Mouse (Mus musculus): ENCODE data around the gene Cacna1c. TPM values are rescaled to one million over a fixed set of nuclear protein-coding genes. Genes with fewer than 3 reads are reported as not detected.

The Cacna1c gene
- polyA plus RNA-seq, 1 experiment from 2014 or later, result 4.8 TPM

GRCm38 (mm10) chr6:118952377-118952776, 243.8 kb downstream of the Cacna1c start:
- peaks cover 18% of the 10 kb centered on the region for H3K4me1 ChIP-seq (ENCODE audit: insufficient read depth, low read depth, low read length)
- H3K4me3 ChIP-seq (ENCODE audit: low read depth, low read length), result no peak overlapping the region
- H3K27me3 ChIP-seq (replicated peaks; ENCODE audit: insufficient read depth, low read length), result no peaks in the 10 kb centered on the region
- TF ChIP-seq CTCF (IDR thresholded peaks at IDR 0.05) (no peak), EP300 (IDR thresholded peaks at IDR 0.05) (no peak)
- ATAC-seq (no peak), DNase-seq (ENCODE audit: low spot score) (no peak)
- H3K4me2 ChIP-seq (replicated peaks; ENCODE audit: low read depth, low read length), result no peak overlapping the region
- 81% methylated on average over 9 of the region's 9 CpGs for WGBS
- H3K9me3 ChIP-seq (ENCODE audit: low read length), result no peaks in the 10 kb centered on the region
- no peak overlapping the region for H3K27ac ChIP-seq (ENCODE audit: low read length)
- H3K9ac ChIP-seq (replicated peaks; ENCODE audit: low read depth), result no peak overlapping the region
- no peaks in the 10 kb centered on the region for H3K36me3 ChIP-seq (ENCODE audit: insufficient read depth, low read length)

GRCm38 (mm10) chr6:118950190-118950589, 246.0 kb downstream of the Cacna1c start:
- TF ChIP-seq EP300 (IDR thresholded peaks at IDR 0.05) (no peak), CTCF (IDR thresholded peaks at IDR 0.05) (no peak)
- ATAC-seq, result no peak
- H3K27ac ChIP-seq (ENCODE audit: low read length), result no peak overlapping the region

GRCm38 (mm10) chr6:118947286-118947685, 248.9 kb downstream of the Cacna1c start:
- no peak overlapping the region for H3K9ac ChIP-seq (replicated peaks; ENCODE audit: low read depth)
- DNase-seq (ENCODE audit: low spot score) (no peak), ATAC-seq (no peak)
- H3K36me3 ChIP-seq (ENCODE audit: insufficient read depth, low read length), result no peaks in the 10 kb centered on the region
- H3K9me3 ChIP-seq (ENCODE audit: low read length), result no peaks in the 10 kb centered on the region
- WGBS, result 65% methylated on average over 8 of the region's 8 CpGs
- no peak overlapping the region for H3K4me2 ChIP-seq (replicated peaks; ENCODE audit: low read depth, low read length)
- 0 out of 2 replicates have a peak overlapping the region, but pooled peaks have one; percentile 7 for H3K27ac ChIP-seq (ENCODE audit: low read length)
- peaks cover 17% of the 10 kb centered on the region for H3K4me1 ChIP-seq (ENCODE audit: insufficient read depth, low read depth, low read length)
- H3K27me3 ChIP-seq (replicated peaks; ENCODE audit: insufficient read depth, low read length), result no peaks in the 10 kb centered on the region
- no peak overlapping the region for H3K4me3 ChIP-seq (ENCODE audit: low read depth, low read length)
- no peak for TF ChIP-seq EP300 (IDR thresholded peaks at IDR 0.05)
- no peak for TF ChIP-seq CTCF (IDR thresholded peaks at IDR 0.05)

More at GRCm38 (mm10) chr6:118950190-118950589, 246.0 kb downstream of the Cacna1c start:
- 40% methylated on average over 13 of the region's 13 CpGs for WGBS
- no peak overlapping the region for H3K4me2 ChIP-seq (replicated peaks; ENCODE audit: low read depth, low read length)
- H3K9me3 ChIP-seq (ENCODE audit: low read length), result no peaks in the 10 kb centered on the region
- H3K4me3 ChIP-seq (ENCODE audit: low read depth, low read length), result no peak overlapping the region
- H3K36me3 ChIP-seq (ENCODE audit: insufficient read depth, low read length), result no peaks in the 10 kb centered on the region
- H3K27me3 ChIP-seq (replicated peaks; ENCODE audit: insufficient read depth, low read length), result no peaks in the 10 kb centered on the region
- H3K4me1 ChIP-seq (ENCODE audit: insufficient read depth, low read depth, low read length), result peaks cover 20% of the 10 kb centered on the region
- no peak for DNase-seq (ENCODE audit: low spot score)
- H3K9ac ChIP-seq (replicated peaks; ENCODE audit: low read depth), result no peak overlapping the region

GRCm38 (mm10) chr6:118946660-118947059, 249.6 kb downstream of the Cacna1c start:
- Histone ChIP-seq H3K27ac (ENCODE audit: low read length) (peak overlapping the region; percentile 43; the same call in 1 of the 2 replicates), H3K4me3 (ENCODE audit: low read depth, low read length) (no peak overlapping the region), H3K4me1 (ENCODE audit: insufficient read depth, low read depth, low read length) (peaks cover 17% of the 10 kb centered on the region), H3K36me3 (ENCODE audit: insufficient read depth, low read length) (no peaks in the 10 kb centered on the region), H3K27me3 (replicated peaks; ENCODE audit: insufficient read depth, low read length) (no peaks in the 10 kb centered on the region), H3K9ac (replicated peaks; ENCODE audit: low read depth) (no peak overlapping the region), H3K4me2 (replicated peaks; ENCODE audit: low read depth, low read length) (no peak overlapping the region), H3K9me3 (ENCODE audit: low read length) (no peaks in the 10 kb centered on the region)
- DNase-seq (ENCODE audit: low spot score) (peak; percentile 78), ATAC-seq (peak; percentile 83)
- 49% methylated on average over 6 of the region's 6 CpGs for WGBS
- peak; percentile 51 for TF ChIP-seq EP300 (IDR thresholded peaks at IDR 0.05)
- TF ChIP-seq CTCF (IDR thresholded peaks at IDR 0.05), result peak; percentile 39; the same call in 1 of the 2 replicates

GRCm38 (mm10) chr6:118944093-118944492, 252.1 kb downstream of the Cacna1c start:
- TF ChIP-seq EP300 (IDR thresholded peaks at IDR 0.05) (no peak), CTCF (IDR thresholded peaks at IDR 0.05) (no peak)
- ATAC-seq, result no peak

GRCm38 (mm10) chr6:118941816-118942215, 254.4 kb downstream of the Cacna1c start:
- no peak overlapping the region for H3K9ac ChIP-seq (replicated peaks; ENCODE audit: low read depth)
- no peaks in the 10 kb centered on the region for H3K27me3 ChIP-seq (replicated peaks; ENCODE audit: insufficient read depth, low read length)
- H3K27ac ChIP-seq (ENCODE audit: low read length), result no peak overlapping the region
- no peak for DNase-seq (ENCODE audit: low spot score)
- no peaks in the 10 kb centered on the region for H3K9me3 ChIP-seq (ENCODE audit: low read length)
- TF ChIP-seq EP300 (IDR thresholded peaks at IDR 0.05) (no peak), CTCF (IDR thresholded peaks at IDR 0.05) (no peak)
- no peak overlapping the region for H3K4me3 ChIP-seq (ENCODE audit: low read depth, low read length)
- no peaks in the 10 kb centered on the region for H3K36me3 ChIP-seq (ENCODE audit: insufficient read depth, low read length)
- H3K4me2 ChIP-seq (replicated peaks; ENCODE audit: low read depth, low read length), result no peak overlapping the region
- 96% methylated on average over 4 of the region's 4 CpGs for WGBS
- no peak for ATAC-seq
- H3K4me1 ChIP-seq (ENCODE audit: insufficient read depth, low read depth, low read length), result peaks cover 4% of the 10 kb centered on the region; the same call in 1 of the 2 replicates

More at GRCm38 (mm10) chr6:118944093-118944492, 252.1 kb downstream of the Cacna1c start:
- no peak overlapping the region for H3K27ac ChIP-seq (ENCODE audit: low read length)
- no peak overlapping the region for H3K4me2 ChIP-seq (replicated peaks; ENCODE audit: low read depth, low read length)
- H3K4me3 ChIP-seq (ENCODE audit: low read depth, low read length), result no peak overlapping the region
- no peak for DNase-seq (ENCODE audit: low spot score)
- WGBS, result 89% methylated on average over 4 of the region's 4 CpGs
- peaks cover 13% of the 10 kb centered on the region; the same call in 1 of the 2 replicates for H3K4me1 ChIP-seq (ENCODE audit: insufficient read depth, low read depth, low read length)
- H3K9ac ChIP-seq (replicated peaks; ENCODE audit: low read depth), result no peak overlapping the region
- H3K36me3 ChIP-seq (ENCODE audit: insufficient read depth, low read length), result no peaks in the 10 kb centered on the region
- H3K9me3 ChIP-seq (ENCODE audit: low read length), result no peaks in the 10 kb centered on the region
- no peaks in the 10 kb centered on the region for H3K27me3 ChIP-seq (replicated peaks; ENCODE audit: insufficient read depth, low read length)

Data from lung, postnatal 0 days (tissue).